In the genomic region with DNA sequence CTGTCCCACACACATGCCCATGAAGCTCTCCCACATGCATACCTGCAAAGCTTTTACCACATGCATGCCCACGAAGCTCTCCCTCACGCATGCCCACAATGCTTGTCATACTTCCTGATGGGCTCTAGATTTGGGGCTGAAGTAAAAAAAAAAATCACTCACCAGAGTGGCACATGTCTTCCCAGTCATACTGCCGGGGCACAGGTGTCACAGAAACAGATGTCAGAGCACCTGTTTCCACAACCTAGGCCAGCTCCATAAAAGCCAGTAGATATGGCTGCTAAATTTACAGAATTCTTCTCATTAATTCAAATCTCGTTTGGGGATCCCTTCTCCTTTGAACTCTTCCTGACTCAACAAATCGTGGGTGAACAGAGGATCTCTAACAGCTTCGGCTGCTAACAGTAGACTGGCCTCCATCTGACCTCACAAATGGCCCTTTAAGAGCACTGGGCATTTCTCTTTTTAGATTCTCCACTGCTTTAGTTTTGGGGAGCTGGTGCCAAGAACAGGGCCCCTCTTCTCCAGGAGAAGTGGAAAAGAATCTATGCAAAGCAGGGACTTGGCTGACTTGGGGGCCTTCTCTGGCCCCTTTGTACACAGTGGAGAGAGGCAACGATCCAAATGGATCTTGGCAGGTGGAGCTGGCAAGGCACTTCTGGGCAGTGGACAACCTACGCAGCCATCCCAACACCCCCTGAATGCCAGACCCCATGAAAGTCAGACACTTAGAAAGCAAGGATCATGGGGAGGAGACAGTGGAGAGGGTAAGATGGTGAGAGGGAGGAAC, we compare ENCODE assay signal across 11 mouse cellular contexts. TPM values are rescaled to one million over a fixed set of nuclear protein-coding genes. Genes with fewer than 3 reads are reported as not detected.
DNase-seq lines count a peak whose midpoint lies in the region; ATAC-seq and TF ChIP-seq lines count a peak whose summit lies in the region.
"Had no signal": no experiment of that assay in that cellular context is flagged by ENCODE, and none has a peak within 500 bp of the region (broad histone marks: within the 10 kb centered on the region; RNA-seq: fewer than 3 reads in every experiment).

No protein-coding gene starts in this region.

- ATAC-seq in forebrain, embryonic 15.5 days (replicated peaks) = peak; percentile 44; the same call in 1 of the 2 replicates
- no peak for ATAC-seq in forebrain, embryonic 11.5 days (replicated peaks; ENCODE audit: low FRiP score)
- ATAC-seq in heart, embryonic 16.5 days (replicated peaks; ENCODE audit: extremely low read depth, insufficient read depth, low FRiP score) = peak; percentile 32; the same call in 1 of the 2 replicates
- ATAC-seq: CD4-positive, CD25-positive, alpha-beta regulatory T cell, adult 4 months had no signal

- no peak for TF ChIP-seq POLR2A in cortical plate, adult 2 months (IDR thresholded peaks at IDR 0.05; ENCODE audit: extremely low read depth, insufficient read depth, low read length)
- TF ChIP-seq POLR2A in kidney, adult 2 months (IDR thresholded peaks at IDR 0.05; ENCODE audit: low read depth, low read length) = no peak

- WGBS in forebrain, embryonic 15.5 days = 65% methylated on average over 8 of the region's 8 CpGs
- 82% methylated on average over 8 of the region's 8 CpGs for WGBS in forebrain, embryonic 11.5 days
- WGBS in heart, embryonic 16.5 days = 70% methylated on average over 8 of the region's 8 CpGs
- 74% methylated on average over 8 of the region's 8 CpGs for WGBS in kidney, adult 2 months

- no peak for DNase-seq in forebrain, embryonic 11.5 days (ENCODE audit: low spot score)
- no peak for DNase-seq in left cerebral cortex, adult 2 months (ENCODE audit: extremely low spot score in 1 of 2, low spot score in 2 of 2)
- no peak for DNase-seq in left cerebral cortex, adult 9 months (ENCODE audit: low spot score in 2 of 2)
- DNase-seq in kidney, adult 2 months = no peak
- no peak for DNase-seq in frontal cortex, postnatal 10 days (ENCODE audit: low spot score in 2 of 2)
- DNase-seq: spleen, adult 18-20 months had no signal

- H3K27ac ChIP-seq in forebrain, embryonic 15.5 days (replicated peaks) = no peak overlapping the region
- no peak overlapping the region for H3K27ac ChIP-seq in forebrain, embryonic 11.5 days (ENCODE audit: low read depth, low read length)
- H3K27ac ChIP-seq in left cerebral cortex, adult 2 months = peak overlapping the region; percentile 61; the same call in 1 of the 2 replicates
- peak overlapping the region; percentile 42; the same call in 1 of the 2 replicates for H3K27ac ChIP-seq in cortical plate, adult 2 months (ENCODE audit: insufficient read depth, low read length)
- peak overlapping the region; percentile 81 for H3K27ac ChIP-seq in heart, embryonic 16.5 days (ENCODE audit: low read length)
- H3K27ac ChIP-seq in kidney, adult 2 months (ENCODE audit: insufficient read depth, low read depth, low read length) = no peak overlapping the region

- no peak overlapping the region for H3K9ac ChIP-seq in forebrain, embryonic 15.5 days (replicated peaks)
- no peak overlapping the region for H3K9ac ChIP-seq in forebrain, embryonic 11.5 days (ENCODE audit: low read length)
- no peak overlapping the region for H3K9ac ChIP-seq in heart, embryonic 16.5 days (ENCODE audit: low read length)
- H3K9ac ChIP-seq: limb, embryonic 15.5 days had no signal

- H3K27me3 ChIP-seq in forebrain, embryonic 15.5 days = no peaks in the 10 kb centered on the region
- no peaks in the 10 kb centered on the region for H3K27me3 ChIP-seq in forebrain, embryonic 11.5 days (ENCODE audit: control insufficient read depth, insufficient read depth, low read length)
- H3K27me3 ChIP-seq in heart, embryonic 16.5 days (ENCODE audit: control insufficient read depth, insufficient read depth, low read length) = no peaks in the 10 kb centered on the region
- no peaks in the 10 kb centered on the region for H3K27me3 ChIP-seq in kidney, adult 2 months (replicated peaks; ENCODE audit: control insufficient read depth, insufficient read depth, low read length)
- H3K27me3 ChIP-seq: limb, embryonic 15.5 days had no signal

- TF ChIP-seq CTCF in left cerebral cortex, adult 2 months (IDR thresholded peaks at IDR 0.05) = no peak
- TF ChIP-seq CTCF in cortical plate, adult 2 months (IDR thresholded peaks at IDR 0.05; ENCODE audit: extremely low read depth, insufficient read depth, low read length) = no peak
- TF ChIP-seq CTCF in kidney, adult 2 months (conservative IDR thresholded peaks at IDR 0.05; ENCODE audit: insufficient read depth, insufficient read length, low read depth, low read length) = no peak

- H3K4me2 ChIP-seq in forebrain, embryonic 15.5 days (replicated peaks) = no peak overlapping the region
- H3K4me2 ChIP-seq in forebrain, embryonic 11.5 days (ENCODE audit: low read depth, low read length, severe bottlenecking) = no peak overlapping the region
- no peak overlapping the region for H3K4me2 ChIP-seq in heart, embryonic 16.5 days (ENCODE audit: low read depth, low read length)
- H3K4me2 ChIP-seq: limb, embryonic 15.5 days had no signal

- H3K9me3 ChIP-seq in forebrain, embryonic 15.5 days = no peaks in the 10 kb centered on the region
- H3K9me3 ChIP-seq in forebrain, embryonic 11.5 days (ENCODE audit: control insufficient read depth, low read length) = no peaks in the 10 kb centered on the region
- no peaks in the 10 kb centered on the region for H3K9me3 ChIP-seq in heart, embryonic 16.5 days (replicated peaks; ENCODE audit: control insufficient read depth, low read length)
- H3K9me3 ChIP-seq: limb, embryonic 15.5 days had no signal

- 0 out of 2 replicates have a peak, but pooled peaks cover 2% of the 10 kb centered on the region for H3K36me3 ChIP-seq in forebrain, embryonic 15.5 days
- H3K36me3 ChIP-seq in forebrain, embryonic 11.5 days (ENCODE audit: control insufficient read depth, insufficient read depth, low read length) = no peaks in the 10 kb centered on the region
- H3K36me3 ChIP-seq in heart, embryonic 16.5 days (ENCODE audit: control insufficient read depth, insufficient read depth) = no peaks in the 10 kb centered on the region
- no peaks in the 10 kb centered on the region for H3K36me3 ChIP-seq in kidney, adult 2 months (ENCODE audit: control insufficient read depth, insufficient read depth, low read length)

- intact Hi-C loops in left cerebral cortex, adult 2 months (cut with DNase I) = no loop called here

- H3K4me3 ChIP-seq in forebrain, embryonic 15.5 days = no peak overlapping the region
- H3K4me3 ChIP-seq in forebrain, embryonic 11.5 days (ENCODE audit: low read depth, low read length) = no peak overlapping the region
- no peak overlapping the region for H3K4me3 ChIP-seq in left cerebral cortex, adult 2 months
- H3K4me3 ChIP-seq in cortical plate, adult 2 months (ENCODE audit: insufficient read depth, low read length) = no peak overlapping the region
- H3K4me3 ChIP-seq in heart, embryonic 16.5 days (ENCODE audit: low read length) = no peak overlapping the region
- no peak overlapping the region for H3K4me3 ChIP-seq in kidney, adult 2 months (ENCODE audit: insufficient read depth, low read depth, low read length)
- H3K4me3 ChIP-seq: limb, embryonic 15.5 days had no signal

- peaks cover 10% of the 10 kb centered on the region for H3K4me1 ChIP-seq in forebrain, embryonic 15.5 days
- H3K4me1 ChIP-seq in forebrain, embryonic 11.5 days (replicated peaks; ENCODE audit: control insufficient read depth, insufficient read depth, low read length) = no peaks in the 10 kb centered on the region
- peaks cover 11% of the 10 kb centered on the region for H3K4me1 ChIP-seq in cortical plate, adult 2 months (ENCODE audit: control insufficient read depth, insufficient read depth, low read length)
- H3K4me1 ChIP-seq in heart, embryonic 16.5 days (ENCODE audit: control insufficient read depth, insufficient read depth, low read length) = peaks cover 19% of the 10 kb centered on the region
- no peaks in the 10 kb centered on the region for H3K4me1 ChIP-seq in kidney, adult 2 months (ENCODE audit: control insufficient read depth, insufficient read depth, low read length)

RNA-seq across cellular contexts. Expression of a gene that starts 55.3 kb away (rescaled TPM):
- 28.6 and 30.7 TPM in 2 replicates for polyA plus RNA-seq in forebrain, embryonic 15.5 days (2015; fragmentation: Nextera tagmentation; extraction: Ambion mirVana)
- 35.7 and 44.0 TPM in 2 replicates for polyA plus RNA-seq in forebrain, embryonic 11.5 days (2014; fragmentation: Nextera tagmentation; extraction: Ambion mirVana)
- total RNA-seq in left cerebral cortex, adult 2 months (2021) = 10 to 100 TPM; 18.8 to 21.4 TPM
- polyA plus RNA-seq in cortical plate, adult 2 months (2012; rRNA removed) = 23.9 and 24.0 TPM in 2 replicates
- polyA plus RNA-seq in heart, embryonic 16.5 days (2015; fragmentation: Nextera tagmentation; extraction: Ambion mirVana) = 25.1 and 26.0 TPM in 2 replicates
- polyA plus RNA-seq in kidney, adult 2 months (2012; rRNA removed) = 29.0 and 34.4 TPM in 2 replicates

Comparison
In these comparisons a context has a peak if more than half of its experiments do, and no peak if none do; other contexts are left out.
1. H3K27ac ChIP-seq: peak in left cerebral cortex, adult 2 months (single experiment), cortical plate, adult 2 months (single experiment) and heart, embryonic 16.5 days (single experiment); none in forebrain, embryonic 15.5 days (single experiment), forebrain, embryonic 11.5 days (single experiment) and kidney, adult 2 months (single experiment).